Mouse (Mus musculus) small intestine, adult 2 months (tissue): ENCODE data around the gene Tmem189.

Source experiments
- CTCF ChIP-seq: fragments of 200-500 bp; IDR thresholded peaks from 2 replicates; pipeline ENCODE4 v1.5.1; 2012; ENCODE audit warnings: low read depth, mild to moderate bottlenecking, control low read depth, inconsistent platforms, low read length, moderate library complexity, mixed read lengths; ENCODE audit not compliant: insufficient replicate concordance, insufficient read length; ENCODE audit errors: extremely low read depth
- POLR2A ChIP-seq: fragments of 200-500 bp; IDR thresholded peaks from 2 replicates; pipeline ENCODE4 v1.6.1; 2012; ENCODE audit warnings: low read depth, mild to moderate bottlenecking, control low read depth, inconsistent platforms, low read length, moderate library complexity

GRCm38 (mm10) chr2:167646411-167646810 lies 43.2 kb downstream of the Tmem189 start:
- 0 out of 2 replicates have a peak, but pooled peaks have one; percentile 3 for TF ChIP-seq CTCF
- TF ChIP-seq POLR2A: no peak
